Mouse (Mus musculus): ENCODE measurements around the gene Hypk. TPM values are rescaled to one million over a fixed set of nuclear protein-coding genes. Genes with fewer than 3 reads are reported as not detected.

The Hypk gene
- polyA plus RNA-seq, 1 experiment, result 7.7 TPM

GRCm38 (mm10) chr2:121415103-121415502 is 38.0 kb upstream of the Hypk start:
- Histone ChIP-seq H3K27me3 (ENCODE audit: control insufficient read depth, insufficient read depth, low read length) (no peaks in the 10 kb centered on the region), H3K27ac (ENCODE audit: control insufficient read depth, insufficient read depth, low read length) (no peak overlapping the region), H3K4me1 (replicated peaks; ENCODE audit: control insufficient read depth, insufficient read depth, low read length) (peaks cover 7% of the 10 kb centered on the region), H3K4me3 (ENCODE audit: control insufficient read depth, insufficient read depth, low read length) (no peak overlapping the region), H3K36me3 (ENCODE audit: control insufficient read depth, insufficient read depth, low read length) (peaks cover 9% of the 10 kb centered on the region; the same call in 1 of the 2 replicates)
- TF ChIP-seq POLR2A (IDR thresholded peaks at IDR 0.05; ENCODE audit: control insufficient read depth, extremely low read depth, insufficient read depth, low read length, poor library complexity) (no peak), CTCF (IDR thresholded peaks at IDR 0.05; ENCODE audit: borderline replicate concordance, control insufficient read depth, extremely low read depth, insufficient read depth, low read length, poor library complexity) (no peak)
- 34% methylated on average over 3 of the region's 3 CpGs for WGBS
- DNase-seq, result no peak

- H3K4me1 ChIP-seq (replicated peaks; ENCODE audit: control insufficient read depth, insufficient read depth, low read length), result peaks cover 7% of the 10 kb centered on the region
- no peak for DNase-seq
- TF ChIP-seq POLR2A (IDR thresholded peaks at IDR 0.05; ENCODE audit: control insufficient read depth, extremely low read depth, insufficient read depth, low read length, poor library complexity) (no peak), CTCF (IDR thresholded peaks at IDR 0.05; ENCODE audit: borderline replicate concordance, control insufficient read depth, extremely low read depth, insufficient read depth, low read length, poor library complexity) (no peak)
- no peak overlapping the region for H3K4me3 ChIP-seq (ENCODE audit: control insufficient read depth, insufficient read depth, low read length)
- 89% methylated on average over 3 of the region's 3 CpGs for WGBS
- peaks cover 11% of the 10 kb centered on the region; the same call in 1 of the 2 replicates for H3K36me3 ChIP-seq (ENCODE audit: control insufficient read depth, insufficient read depth, low read length)
- no peaks in the 10 kb centered on the region for H3K27me3 ChIP-seq (ENCODE audit: control insufficient read depth, insufficient read depth, low read length)
- H3K27ac ChIP-seq (ENCODE audit: control insufficient read depth, insufficient read depth, low read length), result no peak overlapping the region
Observed at GRCm38 (mm10) chr2:121415591-121415990, 37.5 kb upstream of the Hypk start.

DNA sequence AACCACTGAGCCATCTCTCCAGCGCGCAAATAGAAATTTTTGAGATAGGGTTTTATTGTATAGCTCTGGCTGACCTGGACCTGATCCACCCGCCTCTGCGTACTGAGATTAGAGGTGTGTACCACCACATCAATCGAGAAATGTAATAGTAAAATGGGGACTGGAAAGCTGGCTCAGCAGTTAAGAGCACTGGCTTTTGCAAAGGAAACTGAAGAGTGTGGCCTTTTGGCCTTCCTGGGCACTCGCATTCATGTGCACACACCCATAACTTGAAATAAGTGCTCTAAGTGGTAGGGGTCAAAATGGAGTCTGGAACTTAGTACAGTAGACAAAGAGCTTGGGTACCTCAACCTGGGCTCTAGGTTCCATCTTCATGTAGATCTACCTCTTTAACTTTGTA is 36.7 kb upstream of the Hypk start:
- no peak overlapping the region for H3K4me3 ChIP-seq (ENCODE audit: control insufficient read depth, insufficient read depth, low read length)
- H3K36me3 ChIP-seq (ENCODE audit: control insufficient read depth, insufficient read depth, low read length), result peaks cover 12% of the 10 kb centered on the region; the same call in 1 of the 2 replicates
- H3K27ac ChIP-seq (ENCODE audit: control insufficient read depth, insufficient read depth, low read length), result no peak overlapping the region
- WGBS, result 91% methylated on average over 6 of the region's 6 CpGs
- no peaks in the 10 kb centered on the region for H3K27me3 ChIP-seq (ENCODE audit: control insufficient read depth, insufficient read depth, low read length)
- peaks cover 7% of the 10 kb centered on the region for H3K4me1 ChIP-seq (replicated peaks; ENCODE audit: control insufficient read depth, insufficient read depth, low read length)
- no peak for DNase-seq
- TF ChIP-seq POLR2A (IDR thresholded peaks at IDR 0.05; ENCODE audit: control insufficient read depth, extremely low read depth, insufficient read depth, low read length, poor library complexity) (no peak), CTCF (IDR thresholded peaks at IDR 0.05; ENCODE audit: borderline replicate concordance, control insufficient read depth, extremely low read depth, insufficient read depth, low read length, poor library complexity) (no peak)

DNA sequence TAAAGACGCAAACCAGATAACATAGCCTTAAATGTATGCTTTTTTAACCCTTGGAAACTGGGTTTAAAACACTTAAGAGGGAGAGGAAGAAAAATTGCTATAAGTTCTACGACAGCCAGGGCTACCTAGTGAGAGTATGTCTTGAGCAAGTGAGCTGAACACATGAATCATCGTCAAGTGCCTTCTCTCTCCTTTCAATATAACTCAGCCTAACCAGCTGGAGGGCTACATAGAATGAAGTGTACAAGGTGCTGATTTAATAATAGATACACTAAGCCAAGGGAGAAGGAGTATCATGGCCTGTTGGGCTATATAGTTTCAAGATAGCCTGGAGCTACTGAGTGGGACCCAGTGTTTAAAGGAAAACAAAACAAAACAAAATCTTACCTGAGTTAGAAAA is 34.6 kb upstream of the Hypk start:
- 0 out of 2 replicates have a peak, but pooled peaks cover 3% of the 10 kb centered on the region for H3K4me1 ChIP-seq (replicated peaks; ENCODE audit: control insufficient read depth, insufficient read depth, low read length)

DNA sequence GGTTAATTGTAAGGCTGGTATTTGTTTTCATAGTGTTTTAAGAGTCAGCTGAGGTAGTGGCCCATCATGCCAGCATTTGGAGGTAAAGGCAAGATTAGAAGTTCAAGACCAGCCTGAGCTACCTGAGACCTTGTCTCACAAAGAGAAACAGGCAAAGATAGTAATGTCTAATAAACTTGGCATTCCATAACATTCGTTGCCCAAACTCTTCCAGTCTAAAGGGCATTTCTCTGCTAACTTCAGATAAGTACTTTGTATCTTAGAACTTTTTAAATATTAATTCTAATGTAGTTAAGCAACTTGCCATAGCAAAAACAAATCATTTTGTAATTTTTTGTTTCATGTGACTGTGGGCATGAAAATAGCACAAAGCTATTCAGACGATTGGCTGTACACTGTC is 29.9 kb upstream of the Hypk start:
- no peak overlapping the region for H3K27ac ChIP-seq (ENCODE audit: control insufficient read depth, insufficient read depth, low read length)
- peaks cover 62% of the 10 kb centered on the region for H3K36me3 ChIP-seq (ENCODE audit: control insufficient read depth, insufficient read depth, low read length)
- no peaks in the 10 kb centered on the region for H3K27me3 ChIP-seq (ENCODE audit: control insufficient read depth, insufficient read depth, low read length)
- H3K4me1 ChIP-seq (replicated peaks; ENCODE audit: control insufficient read depth, insufficient read depth, low read length), result no peaks in the 10 kb centered on the region
- WGBS, result 83% methylated on average over 2 of the region's 2 CpGs
- H3K4me3 ChIP-seq (ENCODE audit: control insufficient read depth, insufficient read depth, low read length), result no peak overlapping the region
- TF ChIP-seq POLR2A (IDR thresholded peaks at IDR 0.05; ENCODE audit: control insufficient read depth, extremely low read depth, insufficient read depth, low read length, poor library complexity), result no peak
- TF ChIP-seq CTCF (IDR thresholded peaks at IDR 0.05; ENCODE audit: borderline replicate concordance, control insufficient read depth, extremely low read depth, insufficient read depth, low read length, poor library complexity), result no peak
- no peak for DNase-seq

More for the DNA sequence above, 34.6 kb upstream of the Hypk start:
- no peaks in the 10 kb centered on the region for H3K27me3 ChIP-seq (ENCODE audit: control insufficient read depth, insufficient read depth, low read length)
- H3K4me3 ChIP-seq (ENCODE audit: control insufficient read depth, insufficient read depth, low read length), result no peak overlapping the region
- WGBS, result 87% methylated on average over 3 of the region's 3 CpGs
- no peak for TF ChIP-seq POLR2A (IDR thresholded peaks at IDR 0.05; ENCODE audit: control insufficient read depth, extremely low read depth, insufficient read depth, low read length, poor library complexity)
- no peak for TF ChIP-seq CTCF (IDR thresholded peaks at IDR 0.05; ENCODE audit: borderline replicate concordance, control insufficient read depth, extremely low read depth, insufficient read depth, low read length, poor library complexity)
- DNase-seq, result no peak
- H3K27ac ChIP-seq (ENCODE audit: control insufficient read depth, insufficient read depth, low read length), result no peak overlapping the region
- peaks cover 30% of the 10 kb centered on the region for H3K36me3 ChIP-seq (ENCODE audit: control insufficient read depth, insufficient read depth, low read length)

GRCm38 (mm10) chr2:121425890-121426289 is 27.2 kb upstream of the Hypk start:
- WGBS, result 83% methylated on average over 2 of the region's 2 CpGs
- no peak for DNase-seq
- Histone ChIP-seq H3K36me3 (ENCODE audit: control insufficient read depth, insufficient read depth, low read length) (peaks cover 73% of the 10 kb centered on the region), H3K27ac (ENCODE audit: control insufficient read depth, insufficient read depth, low read length) (no peak overlapping the region), H3K4me3 (ENCODE audit: control insufficient read depth, insufficient read depth, low read length) (no peak overlapping the region), H3K27me3 (ENCODE audit: control insufficient read depth, insufficient read depth, low read length) (no peaks in the 10 kb centered on the region), H3K4me1 (replicated peaks; ENCODE audit: control insufficient read depth, insufficient read depth, low read length) (no peaks in the 10 kb centered on the region)
- TF ChIP-seq POLR2A (IDR thresholded peaks at IDR 0.05; ENCODE audit: control insufficient read depth, extremely low read depth, insufficient read depth, low read length, poor library complexity) (no peak), CTCF (IDR thresholded peaks at IDR 0.05; ENCODE audit: borderline replicate concordance, control insufficient read depth, extremely low read depth, insufficient read depth, low read length, poor library complexity) (no peak)

GRCm38 (mm10) chr2:121434854-121435253 is 18.2 kb upstream of the Hypk start:
- Histone ChIP-seq H3K4me3 (ENCODE audit: control insufficient read depth, insufficient read depth, low read length) (no peak overlapping the region), H3K36me3 (ENCODE audit: control insufficient read depth, insufficient read depth, low read length) (peaks cover 86% of the 10 kb centered on the region), H3K27me3 (ENCODE audit: control insufficient read depth, insufficient read depth, low read length) (no peaks in the 10 kb centered on the region), H3K4me1 (replicated peaks; ENCODE audit: control insufficient read depth, insufficient read depth, low read length) (no peaks in the 10 kb centered on the region), H3K27ac (ENCODE audit: control insufficient read depth, insufficient read depth, low read length) (no peak overlapping the region)
- 100% methylated on average over 1 of the region's 1 CpGs for WGBS
- DNase-seq, result no peak
- TF ChIP-seq POLR2A (IDR thresholded peaks at IDR 0.05; ENCODE audit: control insufficient read depth, extremely low read depth, insufficient read depth, low read length, poor library complexity) (no peak), CTCF (IDR thresholded peaks at IDR 0.05; ENCODE audit: borderline replicate concordance, control insufficient read depth, extremely low read depth, insufficient read depth, low read length, poor library complexity) (no peak)

Data from thymus, adult 2 months (tissue).